Mouse (Mus musculus): ENCODE measurements around the gene Zcchc3.

- no peak for TF ChIP-seq CTCF (IDR thresholded peaks at IDR 0.05; ENCODE audit: borderline replicate concordance, extremely low read depth, insufficient read depth, insufficient read length)
- TF ChIP-seq POLR2A (IDR thresholded peaks at IDR 0.05; ENCODE audit: borderline replicate concordance, extremely low read depth, insufficient read depth, insufficient read length, poor library complexity, severe bottlenecking) = peak; percentile 52
Measured at GRCm38 (mm10) chr2:152398691-152399090, 16.1 kb downstream of the Zcchc3 start.

Measured in brain, embryonic 14.5 days (tissue).